Mouse (Mus musculus): ENCODE results near the gene Ttf2. TPM values are rescaled to one million over a fixed set of nuclear protein-coding genes. Genes with fewer than 3 reads are reported as not detected.

Gene Ttf2
- polyA plus RNA-seq, 1 experiment from 2014 or later: 24.2 TPM

Other genes starting within 250 kb of the Ttf2 start
- 0.34 and 0.50 TPM in 2 replicates for gene Vtcn1, start 144.2 kb downstream of the Ttf2 start, polyA plus RNA-seq (2014; fragmentation: Nextera tagmentation; extraction: Ambion mirVana)
- 3.2 and 5.5 TPM in 2 replicates for gene Trim45, start 47.5 kb downstream of the Ttf2 start, polyA plus RNA-seq (2014; fragmentation: Nextera tagmentation; extraction: Ambion mirVana)
- not detected in 2 replicates for gene Cd101, start 59.9 kb upstream of the Ttf2 start, polyA plus RNA-seq (2014; fragmentation: Nextera tagmentation; extraction: Ambion mirVana)
- gene Ptgfrn, start 140.6 kb upstream of the Ttf2 start, polyA plus RNA-seq (2014; fragmentation: Nextera tagmentation; extraction: Ambion mirVana): 4.4 and 4.7 TPM in 2 replicates